Mouse (Mus musculus): ENCODE results near the gene Snapc5. TPM values are rescaled to one million over a fixed set of nuclear protein-coding genes. Genes with fewer than 3 reads are reported as not detected.

The Snapc5 gene
- polyA plus RNA-seq, 1 experiment from 2014 or later: 35.4 TPM

DNA sequence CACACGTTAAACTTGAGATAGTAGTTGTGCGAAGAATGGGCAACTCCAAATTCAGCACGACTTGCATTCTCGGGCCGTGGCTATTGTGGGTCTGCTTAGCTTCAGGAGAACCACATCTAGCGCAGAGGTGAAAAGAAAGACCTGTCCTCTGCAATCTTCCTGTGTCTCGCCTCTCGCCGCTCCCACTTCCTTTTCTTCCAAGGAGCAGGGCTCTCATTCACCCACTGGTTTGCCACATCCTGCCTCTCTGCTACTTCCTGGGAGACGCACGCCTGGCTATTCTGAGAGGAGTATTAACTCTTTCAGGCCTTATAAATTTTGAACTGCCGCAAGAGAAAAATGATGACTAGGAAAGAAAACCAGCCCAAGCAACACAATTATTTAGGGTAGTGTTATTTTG is 48.7 kb downstream of the Snapc5 start:
- Histone ChIP-seq H3K9me3 (no peaks in the 10 kb centered on the region), H3K4me1 (peaks cover 13% of the 10 kb centered on the region), H3K27ac (replicated peaks) (no peak overlapping the region), H3K27me3 (no peaks in the 10 kb centered on the region), H3K4me3 (no peak overlapping the region), H3K9ac (replicated peaks) (no peak overlapping the region), H3K36me3 (no peaks in the 10 kb centered on the region), H3K4me2 (replicated peaks) (no peak overlapping the region)
- no peak for ATAC-seq (replicated peaks)
- 85% methylated on average over 12 of the region's 12 CpGs for WGBS

DNA sequence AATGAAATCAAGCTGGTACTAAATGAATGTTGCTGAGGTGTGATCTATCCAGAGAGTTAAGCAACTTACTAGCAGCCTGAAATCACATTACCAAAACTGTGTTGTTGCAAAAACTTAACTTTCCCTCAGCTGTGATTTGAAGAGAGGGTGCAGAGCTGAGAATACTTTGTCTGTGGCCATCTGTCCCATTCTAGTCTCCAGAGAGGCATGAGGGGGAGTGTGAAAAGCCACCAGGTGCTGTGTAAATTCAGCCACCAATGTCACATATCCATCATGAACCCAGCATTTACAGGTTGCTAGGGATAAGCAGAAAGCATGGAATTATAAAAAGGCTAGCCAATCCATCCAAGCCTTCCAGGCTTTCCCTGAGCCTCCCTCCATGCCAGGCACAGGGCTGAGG is 49.9 kb downstream of the Snapc5 start:
- Histone ChIP-seq H3K4me2 (replicated peaks) (no peak overlapping the region), H3K9me3 (no peaks in the 10 kb centered on the region), H3K36me3 (no peaks in the 10 kb centered on the region), H3K4me1 (peaks cover 13% of the 10 kb centered on the region), H3K9ac (replicated peaks) (no peak overlapping the region), H3K27me3 (no peaks in the 10 kb centered on the region), H3K27ac (replicated peaks) (no peak overlapping the region), H3K4me3 (no peak overlapping the region)
- ATAC-seq (replicated peaks): no peak

DNA sequence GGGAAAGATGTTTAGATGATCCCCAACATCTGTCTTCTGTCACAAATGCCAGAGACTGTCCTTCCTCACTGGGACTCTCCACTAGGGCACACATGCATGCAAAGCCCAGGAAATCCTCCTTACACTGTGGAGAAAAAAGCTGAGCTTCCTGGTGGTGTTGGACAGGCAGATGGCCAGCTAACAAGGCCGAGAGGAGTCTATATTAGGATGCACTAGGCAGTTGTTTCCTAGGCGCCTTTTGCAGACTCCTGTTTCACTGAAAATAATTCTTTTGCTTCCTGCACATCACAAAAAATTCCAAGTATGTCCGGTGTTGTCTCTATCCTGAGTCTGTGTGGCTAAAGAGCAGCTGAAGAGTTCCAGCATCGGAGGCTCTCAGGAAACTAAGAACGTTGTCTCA is 52.1 kb downstream of the Snapc5 start:
- peaks cover 13% of the 10 kb centered on the region for H3K4me1 ChIP-seq
- no peak overlapping the region for H3K9ac ChIP-seq (replicated peaks)
- no peak for ATAC-seq (replicated peaks)
- no peak overlapping the region for H3K4me3 ChIP-seq
- 0 out of 2 replicates have a peak overlapping the region, but pooled peaks have one; percentile 65 for H3K27ac ChIP-seq (replicated peaks)
- H3K9me3 ChIP-seq: no peaks in the 10 kb centered on the region
- no peak overlapping the region for H3K4me2 ChIP-seq (replicated peaks)
- WGBS: 84% methylated on average over 5 of the region's 5 CpGs
- no peaks in the 10 kb centered on the region for H3K27me3 ChIP-seq
- H3K36me3 ChIP-seq: no peaks in the 10 kb centered on the region

DNA sequence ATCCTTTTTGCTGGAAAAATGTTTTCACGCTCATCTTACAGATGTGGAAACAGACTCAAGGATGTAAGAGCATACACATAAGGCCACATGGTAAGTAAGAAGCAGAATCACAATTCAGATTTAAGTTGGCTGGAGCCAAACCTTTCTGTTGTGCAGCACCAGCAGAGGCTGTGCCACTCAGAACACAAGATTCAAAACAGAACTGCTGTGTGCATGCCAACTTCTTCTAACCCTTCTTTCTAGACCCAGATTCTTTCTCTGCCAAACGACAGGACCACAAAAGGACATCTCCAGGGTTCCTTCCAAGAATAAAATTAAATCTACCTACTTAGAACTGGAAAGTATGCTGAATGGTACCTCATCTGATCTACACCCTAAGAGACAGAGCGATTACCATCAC is 52.6 kb downstream of the Snapc5 start:
- H3K27ac ChIP-seq (replicated peaks): peak overlapping the region; percentile 65
- ATAC-seq (replicated peaks): no peak

DNA sequence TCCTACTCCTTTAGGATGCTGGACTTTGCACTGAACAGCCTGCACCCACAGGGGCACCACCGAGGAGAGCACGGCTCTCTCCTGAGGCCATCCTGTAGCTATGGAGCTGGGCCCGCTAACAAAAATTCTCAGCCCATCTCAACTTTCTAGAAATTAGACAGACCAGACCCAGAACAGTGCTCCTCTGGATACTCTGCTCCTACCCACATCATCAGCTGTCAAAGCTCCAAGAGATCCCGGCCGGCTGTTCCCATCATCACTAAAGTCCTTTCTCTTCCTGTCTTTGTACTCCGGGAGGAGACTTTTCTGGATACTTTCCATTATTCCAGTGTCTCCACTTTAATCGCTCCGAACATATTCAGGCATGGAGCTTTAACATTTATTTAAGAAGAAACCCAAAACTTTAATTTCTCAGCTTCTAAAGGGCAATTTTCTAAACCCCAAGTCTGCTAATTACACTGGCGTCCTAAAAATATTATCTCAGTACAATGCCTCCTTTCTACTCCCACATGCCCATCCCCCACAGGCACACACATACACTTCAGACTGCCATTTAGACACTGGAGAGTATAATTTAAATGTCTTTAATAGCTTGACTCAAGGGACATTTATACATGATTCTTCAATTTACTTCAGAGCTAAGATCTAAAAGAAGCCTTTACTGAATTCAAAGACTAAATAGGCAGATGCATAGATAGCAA is 53.3 kb downstream of the Snapc5 start:
- peak overlapping the region; percentile 65 for H3K27ac ChIP-seq (replicated peaks)
- no peaks in the 10 kb centered on the region for H3K9me3 ChIP-seq
- H3K4me3 ChIP-seq: no peak overlapping the region
- H3K9ac ChIP-seq (replicated peaks): no peak overlapping the region
- H3K4me1 ChIP-seq: peaks cover 13% of the 10 kb centered on the region
- 40% methylated on average over 9 of the region's 9 CpGs for whole genome bisulfite sequencing
- no peak overlapping the region for H3K4me2 ChIP-seq (replicated peaks)
- ATAC-seq (replicated peaks): no peak
- H3K36me3 ChIP-seq: no peaks in the 10 kb centered on the region
- H3K27me3 ChIP-seq: no peaks in the 10 kb centered on the region

More for the DNA sequence above, 52.6 kb downstream of the Snapc5 start:
- H3K9ac ChIP-seq (replicated peaks): no peak overlapping the region
- no peaks in the 10 kb centered on the region for H3K9me3 ChIP-seq
- no peaks in the 10 kb centered on the region for H3K36me3 ChIP-seq
- no peak overlapping the region for H3K4me2 ChIP-seq (replicated peaks)
- no peaks in the 10 kb centered on the region for H3K27me3 ChIP-seq
- WGBS: 71% methylated on average over 3 of the region's 3 CpGs
- H3K4me3 ChIP-seq: no peak overlapping the region
- H3K4me1 ChIP-seq: peaks cover 13% of the 10 kb centered on the region

Small RNAs within 50 kb of the gene (microRNA-seq; reads per million reads assigned to microRNA genes)
- gene Gm24106: not detected

Other genes with a start within 250 kb of the Snapc5 start
- gene Smad6, start 157.2 kb upstream of the Snapc5 start, polyA plus RNA-seq (2015; fragmentation: Nextera tagmentation; extraction: Ambion mirVana): 2.0 and 2.4 TPM in 2 replicates
- gene Lctl, start 62.1 kb upstream of the Snapc5 start, polyA plus RNA-seq (2015; fragmentation: Nextera tagmentation; extraction: Ambion mirVana): not detected in 2 replicates
- 8.8 and 11.7 TPM in 2 replicates for gene Zwilch, start 6.2 kb upstream of the Snapc5 start, polyA plus RNA-seq (2015; fragmentation: Nextera tagmentation; extraction: Ambion mirVana)
- 734 and 758 TPM in 2 replicates for gene Rpl4, start 5.9 kb upstream of the Snapc5 start, polyA plus RNA-seq (2015; fragmentation: Nextera tagmentation; extraction: Ambion mirVana)
- gene Uchl4, start 55.9 kb downstream of the Snapc5 start, polyA plus RNA-seq (2015; fragmentation: Nextera tagmentation; extraction: Ambion mirVana): 1.8 and 2.0 TPM in 2 replicates
- gene Map2k1, start 74.4 kb downstream of the Snapc5 start, polyA plus RNA-seq (2015; fragmentation: Nextera tagmentation; extraction: Ambion mirVana): 46.0 and 47.8 TPM in 2 replicates
- gene Tipin, start 102.3 kb downstream of the Snapc5 start, polyA plus RNA-seq (2015; fragmentation: Nextera tagmentation; extraction: Ambion mirVana): 130 TPM in 2 replicates
- 23.4 and 23.7 TPM in 2 replicates for gene Dis3l, start 162.0 kb downstream of the Snapc5 start, polyA plus RNA-seq (2015; fragmentation: Nextera tagmentation; extraction: Ambion mirVana)
- gene Megf11, start 206.4 kb downstream of the Snapc5 start, polyA plus RNA-seq (2015; fragmentation: Nextera tagmentation; extraction: Ambion mirVana): 8.8 and 9.0 TPM in 2 replicates

All from forebrain, embryonic 15.5 days (tissue).